In genomic region chr13:46872194-46872593, GRCm38 (mm10) we compare ENCODE assay signal across 9 mouse cellular contexts. TPM values are rescaled to one million over a fixed set of nuclear protein-coding genes. Genes with fewer than 3 reads are reported as not detected.
A peak's percentile ranks its signal among the peaks of the same experiment; 100 is the strongest.
DNase-seq lines count a peak whose midpoint lies in the region; ATAC-seq and TF ChIP-seq lines count a peak whose summit lies in the region.
"Had no signal": no experiment of that assay in that cellular context is flagged by ENCODE, and none has a peak within 500 bp of the region (broad histone marks: within the 10 kb centered on the region; RNA-seq: fewer than 3 reads in every experiment).

No protein-coding gene starts in this region.

- TF ChIP-seq EP300 in CH12.LX (IDR thresholded peaks at IDR 0.05; ENCODE audit: low read length), result no peak

- no peak overlapping the region for H3K9ac ChIP-seq in CH12.LX (ENCODE audit: insufficient read depth, low read depth)
- H3K9ac ChIP-seq: limb, embryonic 12.5 days had no signal

- no peaks in the 10 kb centered on the region for H3K36me3 ChIP-seq in CH12.LX (replicated peaks in 1 of 2; ENCODE audit: control insufficient read depth in 1 of 2, insufficient read depth in 1 of 2, low read length in 1 of 2)
- H3K36me3 ChIP-seq: limb, embryonic 12.5 days had no signal

- no peak; the same call in none of the 2 replicates for TF ChIP-seq RAD21 in CH12.LX (IDR thresholded peaks at IDR 0.05; ENCODE audit: low read depth, low read length)

- in situ Hi-C loops in CH12.LX (cut with MboI; ENCODE audit: low pct_ligation_motif_present, low pct_unique_long_range_greater_than_20kb, low sequenced_read_pairs), result no loop called here

- intact Hi-C loops in heart, postnatal 10 days (cut with DNase I), result no loop called here

- H3K4me1 ChIP-seq in CH12.LX (ENCODE audit: control insufficient read depth in 1 of 2, insufficient read depth in 2 of 2), result peaks cover 0 to 6% of the 10 kb centered on the region in 2 experiments; a peak in 2 of 4 replicates

- no peak for ATAC-seq in cerebellum, adult (ENCODE audit: insufficient number of reproducible peaks, low FRiP score, low TSS enrichment)
- ATAC-seq in megakaryocyte, adult 5-6 weeks (ENCODE audit: poor library complexity, severe bottlenecking), result no peak

- H3K4me2 ChIP-seq in CH12.LX (ENCODE audit: insufficient read depth, low read depth, poor library complexity, severe bottlenecking), result no peak overlapping the region
- H3K4me2 ChIP-seq: limb, embryonic 12.5 days had no signal

- dilution Hi-C loops in CH12.LX (cut with MboI; ENCODE audit: extremely low pct_ligation_motif_present, extremely low pct_unique_long_range_greater_than_20kb, low sequenced_read_pairs), result no loop called here

- H3K27ac ChIP-seq in CH12.LX (ENCODE audit: insufficient read depth, low read depth), result no peak overlapping the region
- H3K27ac ChIP-seq: limb, embryonic 12.5 days had no signal

- TF ChIP-seq POLR2A in CH12.LX (IDR thresholded peaks at IDR 0.05; ENCODE audit: low read depth, low read length), result no peak

- H3K79me2 ChIP-seq in CH12.LX (replicated peaks; ENCODE audit: control insufficient read depth, extremely low read depth, insufficient read depth, poor library complexity, severe bottlenecking), result no peaks in the 10 kb centered on the region

- peak; percentile 28 to 34 for DNase-seq in cerebellum, postnatal 14 days
- DNase-seq in CH12.LX (ENCODE audit: extremely low read depth), result no peak
- peak; percentile 41 to 59 for DNase-seq in heart, postnatal 10 days
- DNase-seq in lung, postnatal 10 days, result peak; percentile 52
- no peak for DNase-seq in ovary, postnatal 10 days (ENCODE audit: low spot score)
- DNase-seq in thymus, adult 18-20 months, result no peak

- peak in 1 of 2 experiments; percentile 39; a peak in 2 of 4 replicates for TF ChIP-seq CTCF in CH12.LX (conservative IDR thresholded peaks at IDR 0.05 in 1 of 2, IDR thresholded peaks at IDR 0.05 in 1 of 2; ENCODE audit: low read depth in 2 of 2, low read length in 2 of 2)

- H3K27me3 ChIP-seq in CH12.LX (replicated peaks), result no peaks in the 10 kb centered on the region
- H3K27me3 ChIP-seq: limb, embryonic 12.5 days had no signal

- H3K9me3 ChIP-seq in CH12.LX (replicated peaks; ENCODE audit: low read length), result no peaks in the 10 kb centered on the region
- H3K9me3 ChIP-seq: limb, embryonic 12.5 days had no signal

- no peak overlapping the region for H3K4me3 ChIP-seq in CH12.LX (replicated peaks in 1 of 3; ENCODE audit: low read depth in 2 of 3, low read length in 2 of 3, poor library complexity in 1 of 3)
- H3K4me3 ChIP-seq: limb, embryonic 12.5 days had no signal

TF ChIP-seq in CH12.LX, 34 proteins besides CTCF, POLR2A, EP300 and RAD21:
- TF ChIP-seq NELFE (IDR thresholded peaks at IDR 0.05; ENCODE audit: low read depth, low read length) (no peak), IRF4 (IDR thresholded peaks at IDR 0.05; ENCODE audit: low read depth, low read length) (no peak), SMC3 (IDR thresholded peaks at IDR 0.05; ENCODE audit: low read depth, low read length) (peak; percentile 14; the same call in 1 of the 2 replicates), JUND (conservative IDR thresholded peaks at IDR 0.05; ENCODE audit: low read depth, low read length) (no peak), ZMIZ1 (IDR thresholded peaks at IDR 0.05; ENCODE audit: low read depth, low read length) (no peak)

RNA-seq across cellular contexts. Expression of gene Kif13a, which starts 57.5 kb away (rescaled TPM):
- not detected in 2 replicates for total RNA-seq in CH12.LX (2012; rRNA removed)
- not detected in 2 replicates for total RNA-seq in CH12.LX (2014; rRNA removed)
- not detected in 2 replicates for polyA plus RNA-seq in CH12.LX (2012; ENCODE audit: insufficient read length, low read depth)
- 100 to 1,000 TPM in 1 of 2 experiments, 10 to 100 TPM in 1; 98.7 to 101 TPM for total RNA-seq in heart, postnatal 10 days (2021)
- 21.2 and 25.8 TPM in 2 replicates for total RNA-seq in megakaryocyte, adult 5-6 weeks (2015)
- 46.9 and 47.5 TPM in 2 replicates for total RNA-seq in megakaryocyte, adult 5-6 weeks (2017)

Comparison
In these comparisons a context has a peak if more than half of its experiments do, and no peak if none do; other contexts are left out.
1. DNase-seq: peak in cerebellum, postnatal 14 days (2 of 2), heart, postnatal 10 days (2 of 2) and lung, postnatal 10 days (single experiment); none in CH12.LX (single experiment), ovary, postnatal 10 days (single experiment) and thymus, adult 18-20 months (0 of 2).
2. RNA of gene Kif13a, which starts 57.5 kb away (total RNA-seq): 98.7 to 101 TPM in heart, postnatal 10 days and 21.2 to 47.5 TPM in megakaryocyte, adult 5-6 weeks; not detected in CH12.LX; every median in the first group is over 10 times any median in the second.